Mouse (Mus musculus): ENCODE results near the gene Ccl6.

GRCm38 (mm10) chr11:83595669-83596455 lies 3.0 kb upstream of the Ccl6 start:
- TF ChIP-seq POLR2A (IDR thresholded peaks at IDR 0.05; ENCODE audit: low read depth, low read length) (no peak), CTCF (conservative IDR thresholded peaks at IDR 0.05; ENCODE audit: insufficient read depth, insufficient read length, low read depth, low read length) (no peak)
